Mouse (Mus musculus) midbrain, embryonic 16.5 days (tissue): ENCODE measurements around the gene Gpr3. TPM values are rescaled to one million over a fixed set of nuclear protein-coding genes. Genes with fewer than 3 reads are reported as not detected.
A peak's percentile ranks its signal among the peaks of the same experiment; 100 is the strongest.

ENCODE experiments used
- ATAC-seq: fragments of 200-750 bp; cut with Nextera tagmentation; 2 replicates; pipeline ENCODE4 v1.8.0; 2017; ENCODE audit warnings: moderate TSS enrichment
- H3K27ac ChIP-seq: fragments of 300-500 bp; sonication (generic); 2 replicates; pipeline ENCODE4 v1.5.1; 2014; ENCODE audit warnings: mild to moderate bottlenecking, low read length, mixed read lengths
- H3K27me3 ChIP-seq: fragments of 300-500 bp; sonication (generic); 2 replicates; pipeline ENCODE4 v1.6.1; 2014; ENCODE audit warnings: low read depth, low read length, mixed read lengths; ENCODE audit not compliant: control insufficient read depth, insufficient read depth
- H3K36me3 ChIP-seq: fragments of 300-500 bp; sonication (generic); 2 replicates; pipeline ENCODE4 v1.6.1; 2014; ENCODE audit warnings: mild to moderate bottlenecking, low read length, moderate library complexity, mixed read lengths; ENCODE audit not compliant: control insufficient read depth, insufficient read depth
- H3K4me1 ChIP-seq: fragments of 300-500 bp; sonication (generic); 2 replicates; pipeline ENCODE4 v1.6.1; 2014; ENCODE audit warnings: mild to moderate bottlenecking, low read length, mixed read lengths; ENCODE audit not compliant: control insufficient read depth, insufficient read depth
- H3K4me2 ChIP-seq: fragments of 300-500 bp; sonication (generic); 2 replicates; pipeline ENCODE4 v1.6.1; 2014; ENCODE audit warnings: mild to moderate bottlenecking, low read length, mixed read lengths
- H3K4me3 ChIP-seq: fragments of 300-500 bp; sonication (generic); 2 replicates; pipeline ENCODE4 v1.5.1; 2014; ENCODE audit warnings: low read depth, mild to moderate bottlenecking, low read length, moderate library complexity, mixed read lengths
- H3K9ac ChIP-seq: fragments of 300-500 bp; sonication (generic); 2 replicates; pipeline ENCODE4 v1.6.1; 2014; ENCODE audit warnings: low read depth, low read length, mixed read lengths
- H3K9me3 ChIP-seq: fragments of 300-500 bp; sonication (generic); replicated peaks from 2 replicates; pipeline ENCODE4 v1.6.1; 2014; ENCODE audit warnings: mild to moderate bottlenecking, low read length, mixed read lengths; ENCODE audit not compliant: control insufficient read depth, poor library complexity, severe bottlenecking
- WGBS: fragments of 180-500 bp; shearing (Covaris S2); extraction: QIAGEN DNeasy Blood & Tissue Kit; methylation state at CpG from one replicate; pipeline ENCODE4 v1.1.7; 2014; 5-methylcytosine and 5-hydroxymethylcytosine counted together
- polyA plus RNA-seq: library from polyadenylated mRNA; unstranded; fragments of >200 nt; fragmentation: Nextera tagmentation; extraction: Ambion mirVana; gene quantifications from 2 replicates; pipeline ENCODE4 v1.2.1, GENCODE M21; 2015

Gpr3 gene
- polyA plus RNA-seq, 1 experiment from 2014 or later: 2.0 TPM

DNA sequence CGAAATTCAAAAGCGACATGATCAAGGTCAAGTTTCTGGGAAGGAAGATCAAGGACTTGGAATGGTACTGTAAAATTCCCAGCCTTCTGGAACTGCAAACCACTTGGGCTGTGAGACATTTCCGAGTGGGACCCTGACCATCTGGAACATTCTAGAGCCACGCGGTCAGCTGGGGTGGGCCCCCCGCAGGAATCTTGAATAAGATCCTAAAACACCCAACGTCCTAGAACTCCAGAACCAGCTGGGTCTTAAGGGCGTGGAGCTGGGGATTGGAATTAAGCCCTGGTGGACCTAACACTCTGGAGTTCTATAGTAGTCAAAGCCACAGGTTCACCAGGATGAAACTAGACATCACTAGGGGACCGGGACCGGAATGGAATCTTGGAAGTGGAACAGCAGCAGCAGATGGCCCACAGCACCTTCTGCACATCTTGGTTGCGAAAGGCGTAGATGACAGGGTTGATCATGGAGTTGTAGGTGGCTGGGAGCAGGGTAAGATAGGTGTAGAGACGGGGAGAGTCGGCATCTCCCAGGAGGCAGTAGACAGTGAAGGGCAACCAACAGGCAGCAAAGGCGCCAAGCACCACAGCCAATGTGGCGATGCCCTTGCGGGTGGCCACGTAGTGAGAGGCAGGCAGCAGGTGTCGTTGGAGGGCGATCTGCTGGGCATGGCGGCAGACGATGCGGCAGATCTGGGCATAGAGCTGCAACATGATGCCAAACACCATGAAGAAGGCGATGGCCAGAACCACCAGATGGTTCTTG is 2.1 kb downstream of the Gpr3 start:
- Histone ChIP-seq H3K4me1 (peaks cover 8% of the 10 kb centered on the region), H3K9ac (no peak overlapping the region)
- ATAC-seq: no peak

DNA sequence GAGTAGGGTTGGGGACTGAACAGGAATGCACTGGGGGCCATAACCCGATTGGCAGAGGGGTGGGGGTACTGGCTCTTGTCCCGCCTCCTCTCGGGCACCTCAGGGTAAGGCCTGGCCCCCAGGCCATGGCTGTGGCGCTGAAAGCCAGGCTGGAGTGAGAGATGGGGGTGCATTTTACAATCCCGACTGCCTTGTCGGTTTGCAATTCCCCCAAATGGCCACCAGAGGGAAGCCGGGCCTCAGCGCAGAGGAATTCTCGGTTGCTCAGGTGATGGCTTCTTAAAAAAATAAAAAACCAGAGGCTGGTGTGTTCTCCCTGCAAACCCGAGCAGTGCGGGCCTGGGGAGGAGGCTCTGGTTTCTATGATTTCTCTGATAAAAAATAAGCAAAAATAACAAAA is 3.0 kb downstream of the Gpr3 start:
- peaks cover 8% of the 10 kb centered on the region for H3K27me3 ChIP-seq
- no peaks in the 10 kb centered on the region for H3K36me3 ChIP-seq
- H3K4me2 ChIP-seq: no peak overlapping the region
- peaks cover 9% of the 10 kb centered on the region for H3K4me1 ChIP-seq
- 4% methylated on average over 11 of the region's 11 CpGs for WGBS
- no peaks in the 10 kb centered on the region for H3K9me3 ChIP-seq
- H3K9ac ChIP-seq: no peak overlapping the region
- ATAC-seq: no peak
- H3K27ac ChIP-seq: no peak overlapping the region
- H3K4me3 ChIP-seq: no peak overlapping the region

More for the DNA sequence above, 2.1 kb downstream of the Gpr3 start:
- peaks cover 9% of the 10 kb centered on the region for H3K27me3 ChIP-seq
- no peak overlapping the region for H3K4me2 ChIP-seq
- no peak overlapping the region for H3K4me3 ChIP-seq
- no peaks in the 10 kb centered on the region for H3K9me3 ChIP-seq
- H3K27ac ChIP-seq: no peak overlapping the region
- no peaks in the 10 kb centered on the region for H3K36me3 ChIP-seq
- WGBS: 93% methylated on average over 24 of the region's 24 CpGs

DNA sequence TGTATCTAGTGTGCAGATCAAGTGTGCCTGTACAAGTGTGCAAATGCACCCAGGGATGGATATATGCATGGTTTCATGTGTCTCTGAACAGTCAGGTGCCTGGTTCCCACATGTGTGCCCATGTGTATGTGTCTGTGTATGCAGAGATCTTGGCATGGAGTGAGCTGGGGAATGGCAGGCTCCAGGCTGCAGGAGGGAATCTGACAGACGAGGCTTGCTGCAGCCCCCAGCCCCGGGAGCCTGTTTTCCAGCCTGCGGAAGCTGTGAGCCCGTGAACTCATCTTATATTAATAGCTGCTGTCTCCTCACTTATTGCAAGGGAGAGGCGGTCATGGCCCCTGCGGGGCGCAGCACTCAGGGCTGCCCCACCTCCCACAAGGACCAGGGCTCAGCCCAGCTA is 8.0 kb downstream of the Gpr3 start:
- H3K36me3 ChIP-seq: no peaks in the 10 kb centered on the region
- peak overlapping the region; percentile 19; the same call in 1 of the 2 replicates for H3K27ac ChIP-seq
- H3K4me3 ChIP-seq: no peak overlapping the region
- no peak for ATAC-seq
- peaks cover 18% of the 10 kb centered on the region for H3K4me1 ChIP-seq
- no peak overlapping the region for H3K4me2 ChIP-seq
- no peak overlapping the region for H3K9ac ChIP-seq
- H3K27me3 ChIP-seq: no peaks in the 10 kb centered on the region; the same call in 1 of the 2 replicates
- 21% methylated on average over 7 of the region's 7 CpGs for WGBS
- H3K9me3 ChIP-seq: no peaks in the 10 kb centered on the region

DNA sequence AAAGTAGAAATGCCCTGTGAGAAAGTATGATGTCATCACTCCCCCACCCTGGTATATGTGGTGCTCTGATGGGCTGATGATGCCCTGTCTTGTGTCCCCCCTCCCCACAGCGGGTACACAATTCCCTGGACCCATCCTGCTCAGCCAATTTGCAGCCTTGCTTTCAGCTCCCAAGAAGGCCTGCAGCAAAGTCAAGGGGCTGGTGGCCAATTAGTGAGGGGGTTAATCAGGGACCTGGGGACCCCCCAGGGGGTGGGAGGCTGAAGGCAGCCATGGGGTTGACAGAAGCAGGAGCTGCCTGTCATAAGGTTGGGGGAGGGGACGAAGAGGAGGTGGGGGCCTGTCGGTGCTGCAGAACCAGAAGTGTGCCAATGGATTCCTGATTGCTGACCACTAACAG is 8.7 kb downstream of the Gpr3 start:
- Histone ChIP-seq H3K27me3 (no peaks in the 10 kb centered on the region; the same call in 1 of the 2 replicates), H3K4me2 (no peak overlapping the region), H3K4me3 (no peak overlapping the region), H3K36me3 (no peaks in the 10 kb centered on the region), H3K4me1 (peaks cover 23% of the 10 kb centered on the region), H3K9ac (no peak overlapping the region), H3K27ac (no peak overlapping the region), H3K9me3 (no peaks in the 10 kb centered on the region)
- no peak for ATAC-seq
- WGBS: 54% methylated on average over 3 of the region's 3 CpGs

DNA sequence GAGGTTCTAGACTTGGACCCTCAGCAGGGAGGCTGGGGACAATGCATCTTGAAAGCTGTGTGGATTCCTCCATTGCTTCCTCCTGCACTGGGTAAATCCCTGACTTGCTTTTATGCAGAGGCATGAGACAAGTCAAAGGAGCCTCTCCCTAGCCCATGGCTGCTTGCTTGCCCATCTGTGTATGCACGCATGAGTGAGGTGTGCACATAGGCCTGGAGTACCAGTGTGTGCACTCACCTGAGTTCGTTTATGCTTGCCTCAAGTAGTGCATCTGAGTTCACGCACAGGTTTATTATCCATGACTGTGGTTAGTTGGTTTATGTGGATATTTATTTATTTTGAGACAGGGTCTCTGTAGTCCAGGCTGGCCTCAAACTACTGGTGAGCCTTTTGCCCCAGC is 10.1 kb downstream of the Gpr3 start:
- H3K27me3 ChIP-seq: no peaks in the 10 kb centered on the region
- ATAC-seq: no peak
- no peak overlapping the region for H3K4me2 ChIP-seq
- H3K4me3 ChIP-seq: no peak overlapping the region
- no peaks in the 10 kb centered on the region for H3K9me3 ChIP-seq
- 96% methylated on average over 3 of the region's 3 CpGs for WGBS
- H3K4me1 ChIP-seq: peaks cover 36% of the 10 kb centered on the region
- H3K36me3 ChIP-seq: no peaks in the 10 kb centered on the region
- no peak overlapping the region for H3K27ac ChIP-seq
- no peak overlapping the region for H3K9ac ChIP-seq

DNA sequence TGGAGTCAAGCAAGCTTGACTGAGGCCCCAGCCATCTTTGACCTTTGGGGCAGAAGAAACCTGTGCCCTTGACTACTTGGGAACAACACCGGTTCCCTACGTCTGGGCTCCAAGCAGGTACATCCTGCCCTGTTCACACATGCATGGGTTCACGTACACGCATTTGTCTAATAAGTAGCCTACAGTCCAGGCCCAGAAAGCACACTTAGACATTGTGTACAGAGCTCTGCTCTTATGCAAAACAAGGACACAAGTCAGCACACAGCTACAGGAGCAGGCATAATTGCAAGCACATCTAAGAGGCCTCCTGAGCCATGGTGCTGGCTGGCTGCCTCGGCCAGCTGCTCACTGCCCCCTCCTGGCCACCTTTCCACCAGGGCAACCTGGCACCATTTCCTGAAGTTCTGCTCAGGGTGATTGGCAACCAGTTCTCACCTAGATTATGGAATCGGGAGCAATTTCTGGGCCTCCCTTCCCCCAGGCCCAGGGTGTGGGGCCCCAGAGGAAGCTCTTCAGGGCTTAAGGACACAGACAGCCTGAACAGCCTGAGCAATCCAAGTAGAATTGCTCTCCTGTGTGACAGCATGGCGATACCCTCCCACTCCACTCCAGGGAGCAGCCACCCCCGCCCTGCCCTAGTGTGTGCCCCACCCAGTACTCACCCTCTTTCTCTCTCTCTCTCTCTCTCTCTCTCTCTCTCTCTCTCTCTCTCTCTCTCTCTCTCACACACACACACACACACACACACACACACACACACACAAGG is 11.1 kb downstream of the Gpr3 start:
- H3K9me3 ChIP-seq: no peaks in the 10 kb centered on the region
- peak overlapping the region; percentile 31; the same call in 1 of the 2 replicates for H3K27ac ChIP-seq
- no peaks in the 10 kb centered on the region for H3K27me3 ChIP-seq
- H3K36me3 ChIP-seq: no peaks in the 10 kb centered on the region
- peak; percentile 21 for ATAC-seq
- peaks cover 46% of the 10 kb centered on the region for H3K4me1 ChIP-seq
- WGBS: 64% methylated on average over 8 of the region's 8 CpGs
- no peak overlapping the region for H3K4me3 ChIP-seq
- H3K4me2 ChIP-seq: no peak overlapping the region
- H3K9ac ChIP-seq: no peak overlapping the region

DNA sequence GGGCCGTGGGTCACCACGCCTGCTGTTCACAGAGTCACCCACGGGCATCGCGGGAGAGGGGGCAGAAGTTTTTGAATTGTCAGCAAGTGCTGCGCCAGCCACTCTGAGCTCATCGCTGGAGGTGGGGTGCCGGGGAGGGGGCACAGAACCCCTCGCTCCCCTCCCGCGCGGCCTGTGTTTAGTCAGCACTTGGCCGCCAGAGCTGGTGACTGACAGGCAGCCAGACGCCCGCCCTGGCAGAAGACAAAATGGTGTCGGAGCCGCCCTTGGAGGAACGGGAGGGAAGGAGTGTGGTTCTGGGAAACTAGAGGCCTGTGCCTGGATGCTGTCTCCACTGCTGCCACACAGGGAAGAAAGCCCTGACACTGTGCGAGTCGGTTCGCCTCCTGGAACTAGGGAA is 12.0 kb downstream of the Gpr3 start:
- H3K27me3 ChIP-seq: no peaks in the 10 kb centered on the region
- peak overlapping the region; percentile 37 for H3K9ac ChIP-seq
- WGBS: 37% methylated on average over 21 of the region's 21 CpGs
- peak overlapping the region; percentile 20; the same call in 1 of the 2 replicates for H3K27ac ChIP-seq
- peaks cover 4% of the 10 kb centered on the region; the same call in 1 of the 2 replicates for H3K36me3 ChIP-seq
- no peaks in the 10 kb centered on the region for H3K9me3 ChIP-seq
- H3K4me2 ChIP-seq: no peak overlapping the region
- peaks cover 48% of the 10 kb centered on the region for H3K4me1 ChIP-seq
- no peak for ATAC-seq
- H3K4me3 ChIP-seq: no peak overlapping the region

DNA sequence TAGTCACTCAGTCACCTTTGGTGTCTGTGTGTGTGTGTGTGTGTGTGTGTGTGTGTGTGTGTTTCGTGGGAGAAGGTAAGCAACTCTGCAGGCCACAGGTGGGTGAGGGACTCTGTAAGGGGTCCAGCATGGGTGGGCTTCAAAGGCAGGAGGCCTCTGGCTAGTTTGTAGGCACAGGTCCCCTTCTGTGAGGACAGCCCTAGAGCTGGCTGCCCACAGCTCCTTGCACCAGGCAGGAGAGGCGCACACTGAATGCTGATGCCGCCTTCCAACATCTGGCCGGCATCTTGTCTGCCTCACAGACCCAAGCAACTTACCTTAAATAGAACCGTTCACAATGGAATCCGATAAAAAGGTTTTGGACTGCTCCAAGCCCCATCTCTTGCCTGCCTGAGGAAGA is 12.6 kb downstream of the Gpr3 start:
- WGBS: 69% methylated on average over 6 of the region's 6 CpGs
- Histone ChIP-seq H3K4me2 (no peak overlapping the region), H3K9me3 (no peaks in the 10 kb centered on the region), H3K4me1 (peaks cover 48% of the 10 kb centered on the region), H3K27me3 (no peaks in the 10 kb centered on the region), H3K27ac (0 out of 2 replicates have a peak overlapping the region, but pooled peaks have one; percentile 23), H3K4me3 (no peak overlapping the region), H3K36me3 (peaks cover 4% of the 10 kb centered on the region; the same call in 1 of the 2 replicates), H3K9ac (no peak overlapping the region)
- no peak for ATAC-seq
